Mouse (Mus musculus): ENCODE data around the gene Palm3. TPM values are rescaled to one million over a fixed set of nuclear protein-coding genes. Genes with fewer than 3 reads are reported as not detected.

Palm3 gene
- polyA plus RNA-seq, 1 experiment from 2014 or later, result 2.7 TPM

DNA sequence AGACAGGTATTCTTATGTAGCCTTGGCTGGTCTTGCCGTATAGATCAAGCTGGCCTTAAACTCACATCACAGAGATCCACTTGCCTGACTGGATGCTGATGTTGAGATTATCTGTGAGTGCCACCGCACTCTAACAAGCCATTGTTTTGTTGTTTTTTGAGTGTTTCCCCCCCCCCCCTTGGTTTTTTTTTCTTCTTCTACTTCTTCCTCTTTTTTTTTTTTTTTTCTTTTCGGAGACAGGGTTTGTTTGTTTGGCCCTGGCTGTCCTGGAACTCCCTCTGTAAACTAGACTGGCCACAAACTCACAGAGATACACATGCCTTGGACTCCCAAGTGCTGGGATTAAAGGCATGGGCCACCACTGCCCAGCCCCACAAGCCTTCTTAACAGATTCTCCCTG lies 27.2 kb upstream of the Palm3 start:
- no peak for ATAC-seq (replicated peaks; ENCODE audit: extremely low read depth, insufficient read depth, low FRiP score)
- Histone ChIP-seq H3K9ac (ENCODE audit: low read length) (no peak overlapping the region), H3K4me3 (ENCODE audit: low read length) (no peak overlapping the region), H3K9me3 (replicated peaks; ENCODE audit: control insufficient read depth, low read length) (no peaks in the 10 kb centered on the region), H3K36me3 (ENCODE audit: control insufficient read depth, insufficient read depth) (peaks cover 47% of the 10 kb centered on the region), H3K4me1 (ENCODE audit: control insufficient read depth, insufficient read depth, low read length) (peaks cover 13% of the 10 kb centered on the region), H3K27ac (ENCODE audit: low read length) (no peak overlapping the region), H3K27me3 (ENCODE audit: control insufficient read depth, insufficient read depth, low read length) (no peaks in the 10 kb centered on the region), H3K4me2 (ENCODE audit: low read depth, low read length) (no peak overlapping the region)
- 73% methylated on average over 3 of the region's 3 CpGs for WGBS

DNA sequence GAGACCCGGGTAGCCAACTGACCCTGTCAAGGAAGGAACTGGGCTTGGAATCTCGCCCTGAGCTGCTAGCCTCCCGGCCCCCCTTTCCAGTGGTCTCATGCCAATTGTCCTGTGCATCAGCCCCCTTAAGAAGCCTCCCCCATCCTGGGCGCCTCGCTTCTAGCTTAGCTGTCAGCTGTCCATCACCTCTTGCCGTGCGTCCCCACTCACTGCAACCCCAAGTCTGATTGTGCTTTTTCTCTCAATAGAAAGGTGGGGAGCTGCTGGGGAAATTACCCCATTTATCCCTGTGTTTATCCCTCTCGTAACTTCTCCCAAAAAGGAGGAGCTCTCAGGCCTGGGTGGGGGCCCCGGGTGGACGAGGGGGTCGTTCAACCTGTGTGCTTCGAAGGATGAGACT lies 25.3 kb upstream of the Palm3 start:
- peak overlapping the region; percentile 97 for H3K4me2 ChIP-seq (ENCODE audit: low read depth, low read length)
- WGBS, result 29% methylated on average over 12 of the region's 12 CpGs
- peak overlapping the region; percentile 97 for H3K27ac ChIP-seq (ENCODE audit: low read length)
- H3K36me3 ChIP-seq (ENCODE audit: control insufficient read depth, insufficient read depth), result peaks cover 45% of the 10 kb centered on the region
- H3K27me3 ChIP-seq (ENCODE audit: control insufficient read depth, insufficient read depth, low read length), result no peaks in the 10 kb centered on the region
- no peak for ATAC-seq (replicated peaks; ENCODE audit: extremely low read depth, insufficient read depth, low FRiP score)
- peaks cover 20% of the 10 kb centered on the region for H3K4me1 ChIP-seq (ENCODE audit: control insufficient read depth, insufficient read depth, low read length)
- H3K9me3 ChIP-seq (replicated peaks; ENCODE audit: control insufficient read depth, low read length), result no peaks in the 10 kb centered on the region
- peak overlapping the region; percentile 92 for H3K9ac ChIP-seq (ENCODE audit: low read length)
- H3K4me3 ChIP-seq (ENCODE audit: low read length), result peak overlapping the region; percentile 88

DNA sequence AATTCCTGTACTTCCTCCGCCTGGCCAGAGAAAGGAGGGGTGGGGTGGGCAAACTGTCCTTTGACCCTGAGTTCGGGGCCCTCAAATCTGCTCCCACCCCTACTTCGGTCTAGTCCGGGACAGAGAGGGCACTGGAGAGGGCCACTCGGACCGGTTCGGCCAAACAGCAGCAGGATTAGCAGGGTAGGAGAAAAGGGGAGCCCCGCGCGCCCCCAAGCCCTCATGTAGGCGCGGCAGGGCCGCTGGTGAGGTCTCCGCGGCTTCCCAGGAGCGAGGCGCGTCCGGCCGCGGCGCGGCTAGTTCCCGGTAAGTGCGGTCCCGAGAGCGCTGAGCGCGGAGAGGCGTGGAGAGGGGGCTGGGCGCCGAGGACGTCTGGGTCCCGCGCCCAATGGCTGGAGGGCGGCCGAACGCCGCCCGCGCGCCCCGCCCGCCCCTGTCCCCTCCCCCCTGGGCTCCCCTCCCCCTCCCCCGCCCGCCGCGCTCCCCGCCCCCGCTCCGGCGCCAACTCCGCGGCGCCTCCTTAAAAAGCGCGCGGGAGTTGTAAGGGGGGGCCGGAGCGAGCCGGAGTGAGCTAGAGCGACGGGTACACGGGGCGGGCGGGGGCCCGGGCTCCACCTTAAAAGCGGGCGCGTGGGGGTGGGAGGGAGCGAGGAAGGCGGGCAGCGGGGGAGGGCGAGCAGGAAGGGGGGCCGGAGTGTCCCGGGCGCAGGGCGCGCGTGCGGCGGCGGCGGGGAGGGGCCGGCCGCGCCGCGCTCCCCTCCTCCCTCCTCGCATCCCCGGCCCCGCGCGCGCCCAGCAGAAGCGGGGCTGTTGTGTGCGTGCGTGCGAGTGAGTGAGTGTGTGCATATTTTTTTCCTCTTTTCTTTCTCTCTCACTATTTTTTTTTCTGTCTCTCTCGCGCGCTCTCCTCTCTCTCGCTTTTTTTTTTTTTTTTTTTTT lies 24.4 kb upstream of the Palm3 start:
- peaks cover 20% of the 10 kb centered on the region for H3K4me1 ChIP-seq (ENCODE audit: control insufficient read depth, insufficient read depth, low read length)
- WGBS, result under 1% methylated on average over 49 of the region's 103 CpGs
- peaks cover 39% of the 10 kb centered on the region for H3K36me3 ChIP-seq (ENCODE audit: control insufficient read depth, insufficient read depth)
- H3K27ac ChIP-seq (ENCODE audit: low read length), result peak overlapping the region; percentile 97
- H3K9me3 ChIP-seq (replicated peaks; ENCODE audit: control insufficient read depth, low read length), result no peaks in the 10 kb centered on the region
- no peaks in the 10 kb centered on the region; the same call in 1 of the 2 replicates for H3K27me3 ChIP-seq (ENCODE audit: control insufficient read depth, insufficient read depth, low read length)
- H3K4me2 ChIP-seq (ENCODE audit: low read depth, low read length), result peak overlapping the region; percentile 97
- H3K9ac ChIP-seq (ENCODE audit: low read length), result peak overlapping the region; percentile 92
- peak overlapping the region; percentile 88 for H3K4me3 ChIP-seq (ENCODE audit: low read length)
- ATAC-seq (replicated peaks; ENCODE audit: extremely low read depth, insufficient read depth, low FRiP score), result peak; percentile 84

DNA sequence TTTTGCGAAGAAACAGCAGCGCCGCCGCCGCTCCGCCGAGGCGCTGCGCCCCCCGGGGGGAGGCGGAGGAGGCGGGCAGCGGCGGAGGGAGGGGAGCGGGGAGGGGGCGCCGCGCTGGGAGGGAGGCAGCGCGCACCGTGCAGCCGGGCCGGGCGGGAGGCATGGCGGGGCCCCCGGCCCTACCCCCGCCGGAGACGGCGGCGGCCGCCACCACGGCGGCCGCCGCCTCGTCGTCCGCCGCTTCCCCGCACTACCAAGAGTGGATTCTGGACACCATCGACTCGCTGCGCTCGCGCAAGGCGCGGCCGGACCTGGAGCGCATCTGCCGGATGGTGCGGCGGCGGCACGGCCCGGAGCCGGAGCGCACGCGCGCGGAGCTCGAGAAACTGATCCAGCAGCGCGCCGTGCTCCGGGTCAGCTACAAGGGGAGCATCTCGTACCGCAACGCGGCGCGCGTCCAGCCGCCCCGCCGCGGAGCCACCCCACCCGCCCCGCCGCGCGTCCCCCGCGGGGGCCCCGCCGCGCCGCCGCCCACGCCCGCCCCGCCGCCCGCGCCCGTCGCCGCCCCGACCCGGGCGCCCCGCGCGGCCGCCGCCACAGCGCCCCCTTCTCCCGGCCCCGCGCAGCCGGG lies 23.6 kb upstream of the Palm3 start, which contains the start of gene Samd1:
Gene Samd1 (plus strand): TSS at position 162 of the 631 bp plus-strand sequence.
- Histone ChIP-seq H3K27ac (ENCODE audit: low read length) (peak within 1 kb of the TSS; percentile 97), H3K27me3 (ENCODE audit: control insufficient read depth, insufficient read depth, low read length) (no peaks in the 10 kb centered on the region; the same call in 1 of the 2 replicates), H3K4me2 (ENCODE audit: low read depth, low read length) (peak within 1 kb of the TSS; percentile 97), H3K4me3 (ENCODE audit: low read length) (peak within 1 kb of the TSS; percentile 88), H3K9ac (ENCODE audit: low read length) (peak within 1 kb of the TSS; percentile 92), H3K4me1 (ENCODE audit: control insufficient read depth, insufficient read depth, low read length) (peaks cover 20% of the 10 kb centered on the region), H3K9me3 (replicated peaks; ENCODE audit: control insufficient read depth, low read length) (no peaks in the 10 kb centered on the region), H3K36me3 (ENCODE audit: control insufficient read depth, insufficient read depth) (peaks cover 32% of the 10 kb centered on the region)
- no peak for ATAC-seq (replicated peaks; ENCODE audit: extremely low read depth, insufficient read depth, low FRiP score)
- WGBS, result under 1% methylated on average over 69 of the region's 112 CpGs

DNA sequence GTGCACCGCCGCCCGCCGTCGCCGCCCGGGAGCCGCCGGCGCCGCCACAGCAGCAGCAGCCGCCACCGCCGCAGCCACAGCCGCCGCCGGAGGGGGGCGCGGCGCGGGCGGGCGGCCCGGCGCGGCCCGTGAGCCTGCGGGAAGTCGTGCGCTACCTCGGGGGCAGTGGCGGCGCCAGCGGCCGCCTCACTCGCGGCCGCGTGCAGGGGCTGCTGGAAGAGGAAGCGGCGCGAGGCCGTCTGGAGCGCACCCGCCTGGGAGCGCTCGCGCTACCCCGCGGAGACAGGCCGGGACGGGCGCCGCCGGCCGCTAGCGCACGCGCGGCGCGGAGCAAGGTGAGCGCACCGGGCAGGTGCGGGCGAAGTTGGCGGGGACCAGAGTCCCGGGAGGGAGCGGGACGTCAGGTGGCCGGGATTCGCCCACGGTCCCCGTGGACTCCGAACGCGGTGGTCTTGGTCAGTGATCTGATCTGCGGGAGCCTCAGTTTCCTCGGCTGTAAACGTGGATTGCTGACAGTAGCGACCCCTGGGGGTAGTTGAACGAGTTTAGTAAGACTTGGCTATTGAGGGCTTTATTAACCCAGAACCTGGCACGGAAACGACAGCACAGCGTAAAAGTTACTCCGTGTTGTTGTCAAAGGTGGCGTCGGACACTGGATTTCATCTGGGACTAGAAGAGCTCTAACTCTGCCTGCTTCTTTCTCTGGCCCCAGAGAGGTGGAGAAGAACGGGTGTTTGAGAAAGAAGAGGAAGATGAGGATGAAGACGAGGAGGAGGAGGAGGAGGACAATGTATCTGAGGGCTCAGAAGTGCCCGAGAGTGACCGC lies 22.8 kb upstream of the Palm3 start:
- Histone ChIP-seq H3K4me3 (ENCODE audit: low read length) (peak overlapping the region; percentile 88), H3K4me1 (ENCODE audit: control insufficient read depth, insufficient read depth, low read length) (peaks cover 25% of the 10 kb centered on the region), H3K36me3 (ENCODE audit: control insufficient read depth, insufficient read depth) (peaks cover 30% of the 10 kb centered on the region), H3K27ac (ENCODE audit: low read length) (peak overlapping the region; percentile 97), H3K4me2 (ENCODE audit: low read depth, low read length) (peak overlapping the region; percentile 68), H3K9ac (ENCODE audit: low read length) (peak overlapping the region; percentile 92), H3K27me3 (ENCODE audit: control insufficient read depth, insufficient read depth, low read length) (no peaks in the 10 kb centered on the region; the same call in 1 of the 2 replicates), H3K9me3 (replicated peaks; ENCODE audit: control insufficient read depth, low read length) (no peaks in the 10 kb centered on the region)
- ATAC-seq (replicated peaks; ENCODE audit: extremely low read depth, insufficient read depth, low FRiP score), result peak; percentile 5; the same call in 1 of the 2 replicates
- under 1% methylated on average over 70 of the region's 92 CpGs for WGBS

DNA sequence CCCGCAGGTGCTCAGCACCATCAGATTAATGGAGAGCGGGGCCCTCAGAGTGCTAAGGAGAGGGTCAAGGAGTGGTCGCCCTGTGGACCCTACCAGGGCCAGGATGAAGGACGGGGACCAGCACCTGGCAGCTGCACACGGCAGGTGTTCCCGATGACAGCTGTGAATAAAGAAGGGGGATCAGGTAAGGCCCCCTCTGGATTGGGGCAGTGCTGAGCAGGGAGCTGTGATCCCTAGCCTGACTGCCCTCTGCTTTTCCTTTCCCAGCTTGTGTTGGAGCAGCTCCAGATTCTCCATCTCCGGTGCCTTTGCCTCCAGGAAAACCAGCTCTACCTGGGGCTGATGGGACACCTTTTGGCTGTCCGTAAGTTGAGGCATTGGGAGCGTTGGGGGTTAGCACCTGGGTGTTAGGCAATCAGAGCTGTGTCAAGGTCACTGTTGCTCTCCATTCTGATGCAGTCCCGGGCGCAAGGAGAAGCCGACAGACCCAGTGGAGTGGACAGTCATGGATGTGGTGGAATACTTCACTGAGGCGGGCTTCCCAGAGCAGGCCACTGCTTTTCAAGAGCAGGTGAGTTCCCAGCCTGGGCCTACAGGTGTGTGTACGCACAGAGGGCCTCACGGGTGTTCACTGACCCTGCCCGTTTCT lies 22.1 kb upstream of the Palm3 start:
- H3K27me3 ChIP-seq (ENCODE audit: control insufficient read depth, insufficient read depth, low read length), result no peaks in the 10 kb centered on the region; the same call in 1 of the 2 replicates
- ATAC-seq (replicated peaks; ENCODE audit: extremely low read depth, insufficient read depth, low FRiP score), result no peak
- no peaks in the 10 kb centered on the region for H3K9me3 ChIP-seq (replicated peaks; ENCODE audit: control insufficient read depth, low read length)
- H3K4me1 ChIP-seq (ENCODE audit: control insufficient read depth, insufficient read depth, low read length), result peaks cover 32% of the 10 kb centered on the region
- H3K27ac ChIP-seq (ENCODE audit: low read length), result no peak overlapping the region
- H3K36me3 ChIP-seq (ENCODE audit: control insufficient read depth, insufficient read depth), result peaks cover 24% of the 10 kb centered on the region
- 61% methylated on average over 16 of the region's 16 CpGs for WGBS
- peak overlapping the region; percentile 68 for H3K4me2 ChIP-seq (ENCODE audit: low read depth, low read length)
- peak overlapping the region; percentile 92 for H3K9ac ChIP-seq (ENCODE audit: low read length)
- peak overlapping the region; percentile 88 for H3K4me3 ChIP-seq (ENCODE audit: low read length)

DNA sequence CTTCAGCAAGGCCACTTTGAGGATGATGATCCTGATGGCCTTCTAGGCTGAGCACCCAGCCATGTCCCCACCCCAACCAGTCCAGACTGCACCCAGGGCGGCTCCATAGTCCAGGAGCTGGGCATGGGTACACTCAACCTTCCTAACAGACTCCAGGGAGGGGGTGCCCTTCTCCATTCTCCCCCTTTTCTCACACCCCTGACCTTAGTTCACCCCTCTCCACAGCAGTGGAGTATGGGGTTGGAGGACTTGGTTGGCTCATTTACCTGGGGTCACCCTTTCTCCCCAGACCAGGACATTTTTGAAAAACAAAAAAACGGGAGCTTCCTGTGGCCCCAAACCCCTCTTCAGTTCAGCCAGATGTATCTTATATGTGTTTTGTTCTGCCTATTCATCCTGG lies 21.4 kb upstream of the Palm3 start:
- no peak overlapping the region for H3K4me3 ChIP-seq (ENCODE audit: low read length)
- no peak overlapping the region for H3K9ac ChIP-seq (ENCODE audit: low read length)
- no peak overlapping the region for H3K4me2 ChIP-seq (ENCODE audit: low read depth, low read length)
- no peak for ATAC-seq (replicated peaks; ENCODE audit: extremely low read depth, insufficient read depth, low FRiP score)
- no peaks in the 10 kb centered on the region; the same call in 1 of the 2 replicates for H3K27me3 ChIP-seq (ENCODE audit: control insufficient read depth, insufficient read depth, low read length)
- peaks cover 18% of the 10 kb centered on the region for H3K36me3 ChIP-seq (ENCODE audit: control insufficient read depth, insufficient read depth)
- no peaks in the 10 kb centered on the region for H3K9me3 ChIP-seq (replicated peaks; ENCODE audit: control insufficient read depth, low read length)
- peaks cover 33% of the 10 kb centered on the region for H3K4me1 ChIP-seq (ENCODE audit: control insufficient read depth, insufficient read depth, low read length)
- WGBS, result 89% methylated on average over 2 of the region's 2 CpGs
- no peak overlapping the region for H3K27ac ChIP-seq (ENCODE audit: low read length)

DNA sequence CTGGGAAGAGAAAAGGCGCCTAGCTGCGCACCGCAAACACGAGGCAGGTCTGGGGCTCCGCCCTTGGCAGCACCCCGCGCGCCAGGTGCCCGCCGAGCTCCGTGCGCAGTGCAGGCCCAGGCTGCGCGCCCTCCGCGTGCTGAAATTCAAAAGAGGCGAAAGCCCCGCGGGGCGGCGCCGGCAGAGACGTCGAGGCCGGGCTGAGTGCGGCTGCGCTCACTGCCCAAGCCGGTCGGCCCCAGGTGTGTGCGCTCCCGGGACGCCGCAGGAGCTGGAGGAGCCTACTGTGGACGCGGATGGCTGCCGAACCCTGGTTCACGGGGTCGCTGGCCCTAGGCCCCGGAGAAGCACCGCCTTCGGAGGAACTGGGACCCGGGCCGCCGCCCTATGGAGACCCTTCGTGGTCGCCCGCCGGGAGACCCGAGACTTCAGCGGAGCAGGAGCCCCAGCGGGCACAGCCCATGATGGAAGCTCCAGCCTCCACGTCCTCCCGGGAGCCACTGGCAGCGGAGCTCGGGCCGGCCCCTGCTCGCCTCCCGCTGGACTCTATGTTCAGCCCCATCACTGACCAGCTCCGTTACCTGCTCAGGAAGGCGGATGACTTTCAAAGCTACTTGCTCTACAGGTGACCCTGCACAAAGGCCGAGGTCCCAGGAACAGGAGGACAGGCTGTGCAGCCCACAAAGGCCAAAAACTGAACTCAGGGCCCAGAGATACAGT lies 19.8 kb upstream of the Palm3 start, which contains the start of gene 1700067K01Rik:
Gene 1700067K01Rik (plus strand): TSS at position 222 of the 720 bp plus-strand sequence.
- Histone ChIP-seq H3K27ac (ENCODE audit: low read length) (no peak within 1 kb of the TSS), H3K9ac (ENCODE audit: low read length) (peak within 1 kb of the TSS; percentile 7; the same call in 1 of the 2 replicates), H3K4me2 (ENCODE audit: low read depth, low read length) (no peak within 1 kb of the TSS), H3K9me3 (replicated peaks; ENCODE audit: control insufficient read depth, low read length) (no peaks in the 10 kb centered on the region), H3K4me3 (ENCODE audit: low read length) (no peak within 1 kb of the TSS), H3K27me3 (ENCODE audit: control insufficient read depth, insufficient read depth, low read length) (no peaks in the 10 kb centered on the region; the same call in 1 of the 2 replicates), H3K36me3 (ENCODE audit: control insufficient read depth, insufficient read depth) (peaks cover 14% of the 10 kb centered on the region), H3K4me1 (ENCODE audit: control insufficient read depth, insufficient read depth, low read length) (peaks cover 31% of the 10 kb centered on the region)
- no peak for ATAC-seq (replicated peaks; ENCODE audit: extremely low read depth, insufficient read depth, low FRiP score)
- 54% methylated on average over 60 of the region's 61 CpGs for WGBS

Data from heart, embryonic 16.5 days (tissue).